Mouse (Mus musculus): ENCODE measurements around the gene Eif5a. TPM values are rescaled to one million over a fixed set of nuclear protein-coding genes. Genes with fewer than 3 reads are reported as not detected.

Gene Eif5a
- polyA plus RNA-seq, 1 experiment = 230 TPM

GRCm38 (mm10) chr11:69952274-69952673 lies 30.5 kb upstream of the Eif5a start:
- TF ChIP-seq CTCF (IDR thresholded peaks at IDR 0.05; ENCODE audit: extremely low read depth, insufficient read length, insufficient replicate concordance, low read depth, low read length) (peak; percentile 34; the same call in 1 of the 2 replicates), POLR2A (IDR thresholded peaks at IDR 0.05; ENCODE audit: low read depth, low read length) (no peak)
- 33% methylated on average over 1 of the region's 1 CpGs for WGBS
- Histone ChIP-seq H3K4me1 (ENCODE audit: control insufficient read depth, insufficient read depth, insufficient read length, low read length) (peaks cover 9% of the 10 kb centered on the region), H3K27ac (ENCODE audit: insufficient read depth, low read depth, low read length) (peak overlapping the region; percentile 77; the same call in 1 of the 2 replicates), H3K27me3 (ENCODE audit: control insufficient read depth, insufficient read depth, low read length) (no peaks in the 10 kb centered on the region), H3K36me3 (ENCODE audit: control insufficient read depth, insufficient read depth, low read length) (no peaks in the 10 kb centered on the region), H3K4me3 (ENCODE audit: low read depth, low read length) (no peak overlapping the region)

- TF ChIP-seq CTCF (IDR thresholded peaks at IDR 0.05; ENCODE audit: extremely low read depth, insufficient read length, insufficient replicate concordance, low read depth, low read length) (peak; percentile 33; the same call in 1 of the 2 replicates), POLR2A (IDR thresholded peaks at IDR 0.05; ENCODE audit: low read depth, low read length) (no peak)
- Histone ChIP-seq H3K4me1 (ENCODE audit: control insufficient read depth, insufficient read depth, insufficient read length, low read length) (peaks cover 9% of the 10 kb centered on the region), H3K4me3 (ENCODE audit: low read depth, low read length) (no peak overlapping the region)
Measured at GRCm38 (mm10) chr11:69950807-69951459, 29.2 kb upstream of the Eif5a start.

GRCm38 (mm10) chr11:69948763-69949150 lies 27.0 kb upstream of the Eif5a start:
- no peaks in the 10 kb centered on the region for H3K36me3 ChIP-seq (ENCODE audit: control insufficient read depth, insufficient read depth, low read length)
- peaks cover 6% of the 10 kb centered on the region for H3K4me1 ChIP-seq (ENCODE audit: control insufficient read depth, insufficient read depth, insufficient read length, low read length)
- peak overlapping the region; percentile 56 for H3K4me3 ChIP-seq (ENCODE audit: low read depth, low read length)
- no peak overlapping the region for H3K27ac ChIP-seq (ENCODE audit: insufficient read depth, low read depth, low read length)
- TF ChIP-seq POLR2A (IDR thresholded peaks at IDR 0.05; ENCODE audit: low read depth, low read length) = no peak
- peak; percentile 96 for TF ChIP-seq CTCF (IDR thresholded peaks at IDR 0.05; ENCODE audit: extremely low read depth, insufficient read length, insufficient replicate concordance, low read depth, low read length)
- under 1% methylated on average over 14 of the region's 14 CpGs for WGBS
- no peaks in the 10 kb centered on the region for H3K27me3 ChIP-seq (ENCODE audit: control insufficient read depth, insufficient read depth, low read length)

More at GRCm38 (mm10) chr11:69950807-69951459, 29.2 kb upstream of the Eif5a start:
- WGBS = 48% methylated on average over 4 of the region's 4 CpGs
- Histone ChIP-seq H3K36me3 (ENCODE audit: control insufficient read depth, insufficient read depth, low read length) (no peaks in the 10 kb centered on the region), H3K27ac (ENCODE audit: insufficient read depth, low read depth, low read length) (no peak overlapping the region), H3K27me3 (ENCODE audit: control insufficient read depth, insufficient read depth, low read length) (no peaks in the 10 kb centered on the region)

- TF ChIP-seq CTCF (IDR thresholded peaks at IDR 0.05; ENCODE audit: extremely low read depth, insufficient read length, insufficient replicate concordance, low read depth, low read length) (no peak), POLR2A (IDR thresholded peaks at IDR 0.05; ENCODE audit: low read depth, low read length) (no peak)
- H3K4me3 ChIP-seq (ENCODE audit: low read depth, low read length) = peak within 1 kb of the TSS; percentile 56
- H3K4me1 ChIP-seq (ENCODE audit: control insufficient read depth, insufficient read depth, insufficient read length, low read length) = peaks cover 6% of the 10 kb centered on the region
- WGBS = under 1% methylated on average over 34 of the region's 34 CpGs
- no peaks in the 10 kb centered on the region for H3K27me3 ChIP-seq (ENCODE audit: control insufficient read depth, insufficient read depth, low read length)
- no peaks in the 10 kb centered on the region for H3K36me3 ChIP-seq (ENCODE audit: control insufficient read depth, insufficient read depth, low read length)
- H3K27ac ChIP-seq (ENCODE audit: insufficient read depth, low read depth, low read length) = peak within 1 kb of the TSS; percentile 37; the same call in 1 of the 2 replicates
Measured at GRCm38 (mm10) chr11:69948066-69948762, 26.5 kb upstream of the Eif5a start, which contains the start of gene Slc2a4. TSS of gene Slc2a4 (minus strand) at chr11:69948188.

GRCm38 (mm10) chr11:69947337-69948065 lies 25.7 kb upstream of the Eif5a start:
- Histone ChIP-seq H3K4me3 (ENCODE audit: low read depth, low read length) (peak overlapping the region; percentile 56), H3K27me3 (ENCODE audit: control insufficient read depth, insufficient read depth, low read length) (no peaks in the 10 kb centered on the region), H3K27ac (ENCODE audit: insufficient read depth, low read depth, low read length) (peak overlapping the region; percentile 37; the same call in 1 of the 2 replicates), H3K36me3 (ENCODE audit: control insufficient read depth, insufficient read depth, low read length) (no peaks in the 10 kb centered on the region), H3K4me1 (ENCODE audit: control insufficient read depth, insufficient read depth, insufficient read length, low read length) (peaks cover 4% of the 10 kb centered on the region)
- 14% methylated on average over 29 of the region's 29 CpGs for WGBS
- TF ChIP-seq CTCF (IDR thresholded peaks at IDR 0.05; ENCODE audit: extremely low read depth, insufficient read length, insufficient replicate concordance, low read depth, low read length) (no peak), POLR2A (IDR thresholded peaks at IDR 0.05; ENCODE audit: low read depth, low read length) (no peak)

- Histone ChIP-seq H3K27ac (ENCODE audit: insufficient read depth, low read depth, low read length) (0 out of 2 replicates have a peak overlapping the region, but pooled peaks have one; percentile 13), H3K4me3 (ENCODE audit: low read depth, low read length) (0 out of 2 replicates have a peak overlapping the region, but pooled peaks have one; percentile 0), H3K36me3 (ENCODE audit: control insufficient read depth, insufficient read depth, low read length) (no peaks in the 10 kb centered on the region)
Measured at GRCm38 (mm10) chr11:69945997-69946891, 24.5 kb upstream of the Eif5a start.

More at GRCm38 (mm10) chr11:69945997-69946891, 24.5 kb upstream of the Eif5a start:
- TF ChIP-seq POLR2A (IDR thresholded peaks at IDR 0.05; ENCODE audit: low read depth, low read length) (no peak), CTCF (IDR thresholded peaks at IDR 0.05; ENCODE audit: extremely low read depth, insufficient read length, insufficient replicate concordance, low read depth, low read length) (no peak)
- no peaks in the 10 kb centered on the region for H3K27me3 ChIP-seq (ENCODE audit: control insufficient read depth, insufficient read depth, low read length)
- peaks cover 4% of the 10 kb centered on the region for H3K4me1 ChIP-seq (ENCODE audit: control insufficient read depth, insufficient read depth, insufficient read length, low read length)
- 86% methylated on average over 18 of the region's 18 CpGs for WGBS

All from small intestine, adult 2 months (tissue).